Mouse (Mus musculus) adrenal gland, adult 18-20 months (tissue): ENCODE measurements at regions not wholly inside any gene's neighbourhood (a gene's known extent, or its start where the extent isn't known, plus 50 kb on each side); places are given as distances from the start of the nearest gene placed in this dataset.

Experiments used
- DNase-seq, 2 experiments: peaks; one replicate each; pipeline ENCODE4 v3.0.0; 2021 to 2022; ENCODE audit warnings: low spot score in 2 of 2
- microRNA-seq, 2 experiments: library from miRNA; unstranded; fragments of <30 nt; microRNA quantifications; one replicate each; pipeline ENCODE4 v1.2.0; 2021; ENCODE audit warnings: borderline number of aligned reads in 2 of 2

DNA sequence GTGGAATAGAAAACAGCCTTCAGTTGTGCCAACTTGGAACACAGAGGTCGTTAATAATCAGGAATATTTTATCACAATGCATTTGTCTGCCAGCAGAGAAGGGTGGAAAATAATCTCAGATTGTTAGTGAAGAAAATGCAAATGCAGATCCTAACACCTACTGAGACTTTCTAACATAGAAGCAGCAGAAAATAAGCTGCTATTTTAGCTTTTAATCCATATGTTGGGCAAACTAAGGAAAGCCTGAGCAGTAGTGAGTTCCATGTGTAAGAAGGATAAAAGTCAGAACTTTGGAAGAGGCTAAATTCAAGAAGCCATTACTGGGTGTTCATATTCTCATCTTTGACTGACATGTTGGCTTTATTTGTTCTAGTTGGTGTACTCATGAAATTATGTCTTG is 119.8 kb upstream of the Sphkap start:
- DNase-seq = no peak

DNA sequence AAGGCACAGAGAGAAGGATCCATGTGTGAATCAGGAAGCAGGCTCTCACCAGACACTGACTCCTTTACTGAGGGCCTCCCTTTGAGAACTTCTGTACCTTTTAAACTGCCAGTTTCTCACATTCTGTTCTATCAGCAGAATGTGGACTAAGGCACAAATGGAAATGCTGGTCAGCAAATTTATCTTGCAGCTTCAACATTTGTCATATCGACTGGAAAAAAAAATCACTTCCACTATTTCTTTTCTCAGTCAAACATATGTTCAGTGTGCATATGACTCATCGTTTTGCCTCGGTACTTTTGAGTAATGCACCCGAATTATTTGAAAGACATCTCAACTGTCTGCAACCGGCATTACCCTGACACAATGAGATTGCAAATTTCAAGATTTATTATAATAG is 101.4 kb upstream of the Sphkap start:
- DNase-seq = no peak

DNA sequence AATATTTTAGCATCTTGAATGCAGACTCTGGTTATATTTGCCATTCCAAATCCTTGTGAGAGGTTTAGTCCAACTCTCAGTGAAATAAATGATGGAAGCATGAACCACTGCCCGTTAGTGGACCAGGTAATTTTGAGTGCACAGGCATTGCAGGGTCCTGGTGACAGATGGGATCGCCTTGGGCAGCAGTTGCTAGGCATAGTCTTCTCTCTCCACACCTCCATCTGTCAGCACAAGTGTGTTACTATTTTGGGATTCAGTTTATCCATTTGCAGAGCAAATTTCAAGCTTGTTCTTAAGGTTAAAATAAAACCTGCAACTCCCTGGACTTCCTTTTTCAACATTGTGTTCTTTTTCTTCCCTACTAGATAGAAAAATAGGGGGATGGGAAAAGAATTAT is 97.4 kb upstream of the Sphkap start:
- no peak for DNase-seq

DNA sequence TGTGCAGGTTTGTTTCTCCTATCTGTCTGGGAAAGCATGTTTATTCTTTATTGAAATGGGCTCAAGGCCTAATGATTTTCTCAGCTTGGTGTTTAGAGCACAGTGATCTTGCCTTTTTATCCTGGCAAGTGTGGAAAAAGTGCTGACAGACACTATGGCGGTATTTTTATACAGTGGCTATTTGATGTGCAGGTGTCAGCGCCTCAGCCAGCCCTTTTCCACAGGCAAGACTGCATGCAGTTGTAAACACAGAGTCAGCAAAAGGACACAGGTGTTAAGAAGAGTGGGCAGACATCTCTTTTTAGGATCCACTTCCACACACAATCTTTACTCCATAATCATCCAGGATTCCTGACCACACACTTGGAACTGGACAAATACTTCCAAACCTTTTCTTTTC is 88.9 kb upstream of the Sphkap start:
- DNase-seq = no peak

DNA sequence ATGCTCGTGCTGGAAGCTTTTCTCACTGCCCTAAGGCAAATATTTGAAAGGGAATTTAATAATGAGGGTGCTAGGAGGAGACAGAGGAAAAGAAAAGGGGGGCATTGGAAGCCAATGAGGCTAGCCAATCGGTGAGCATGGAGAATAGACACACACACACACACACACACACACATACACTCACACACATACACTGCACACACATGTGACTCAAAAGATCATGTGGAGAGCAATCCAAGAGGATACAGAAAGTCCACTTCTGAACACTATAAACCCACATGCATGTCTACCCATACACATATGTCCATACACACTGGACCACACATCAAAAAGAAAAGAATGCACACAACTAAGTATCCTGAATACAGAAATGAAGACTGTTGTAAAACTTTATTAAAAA is 88.4 kb upstream of the Sphkap start:
- no peak for DNase-seq

DNA sequence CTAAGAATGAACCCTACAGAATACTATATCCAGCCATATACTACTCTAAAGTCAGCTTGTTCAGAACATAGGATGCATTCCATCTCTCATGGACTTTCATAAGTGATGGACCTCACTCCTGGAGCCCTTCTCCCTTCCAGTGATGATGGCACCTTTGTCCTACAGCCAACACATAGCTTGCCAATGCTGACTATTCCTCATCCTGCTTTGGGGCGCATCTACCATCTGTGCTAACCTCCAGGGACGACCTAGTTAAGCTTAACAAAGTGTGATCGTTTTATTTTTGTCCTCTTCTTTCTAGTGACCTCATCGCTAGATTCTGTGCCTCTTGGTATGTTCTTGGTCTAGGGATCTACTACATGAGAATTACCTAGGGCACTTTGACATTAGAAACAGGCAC is 87.0 kb upstream of the Sphkap start:
- DNase-seq = no peak

DNA sequence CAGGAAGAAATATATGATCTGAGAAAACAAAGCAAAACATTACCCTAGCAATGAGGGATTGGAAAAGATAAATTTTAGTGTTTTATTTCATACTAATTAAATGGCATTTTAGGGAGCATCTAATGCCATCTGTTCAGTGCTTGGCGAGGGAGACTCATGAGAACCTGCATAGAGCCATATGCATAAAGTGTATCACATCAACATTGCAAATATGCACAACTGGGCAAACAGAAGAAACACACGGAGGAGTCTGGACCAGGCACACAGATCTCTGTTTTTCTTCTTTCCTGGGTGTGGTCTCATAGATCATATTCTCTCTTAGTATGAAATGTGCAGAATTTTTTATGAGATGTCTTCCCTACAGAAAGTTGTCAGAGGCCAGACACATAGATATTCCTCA is 71.1 kb upstream of the Sphkap start:
- DNase-seq = no peak

Small RNA genes in the stretch of these regions (microRNA-seq; reads per million reads assigned to microRNA genes)
- gene Gm25754 = 0 reads per million in 2 experiments
